Mouse (Mus musculus): ENCODE measurements at regions not wholly inside any gene's neighbourhood (a gene's known extent, or its start where the extent isn't known, plus 50 kb on each side); places are given as distances from the start of the nearest gene placed in this dataset.

- TF ChIP-seq CTCF (IDR thresholded peaks at IDR 0.05; ENCODE audit: borderline replicate concordance, insufficient read depth, low read depth, low read length) (no peak), POLR2A (IDR thresholded peaks at IDR 0.05; ENCODE audit: borderline replicate concordance, insufficient read depth, low read length) (no peak)
Measured at GRCm38 (mm10) chr1:51670009-51670408, 191.8 kb upstream of the Nabp1 start.
